Mouse (Mus musculus): ENCODE results near the gene Gm10318.

The Gm10318 gene

DNA sequence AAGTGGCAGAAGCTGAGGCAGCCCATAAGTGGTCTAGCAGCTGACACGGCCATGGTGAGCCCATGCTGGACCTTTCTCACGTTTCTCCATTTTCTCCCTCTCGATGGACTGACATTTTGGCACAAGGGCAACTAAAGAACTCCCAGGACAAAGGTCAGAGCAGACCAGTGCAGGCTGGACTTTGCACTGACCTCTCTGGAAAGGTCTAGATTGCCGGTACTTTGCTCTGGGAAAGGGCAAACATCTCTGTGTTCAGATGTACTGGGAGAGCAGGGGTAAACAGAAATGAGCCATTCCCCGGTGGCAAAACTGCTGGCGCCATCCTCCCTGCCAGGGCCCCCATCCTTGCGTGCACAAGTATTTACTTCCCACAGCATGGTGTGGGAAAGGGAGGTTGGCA lies 47.5 kb downstream of the Gm10318 start:
- no peak for DNase-seq

- no peak for DNase-seq
Observed at GRCm38 (mm10) chr10:77900903-77901818, 48.5 kb downstream of the Gm10318 start.

DNA sequence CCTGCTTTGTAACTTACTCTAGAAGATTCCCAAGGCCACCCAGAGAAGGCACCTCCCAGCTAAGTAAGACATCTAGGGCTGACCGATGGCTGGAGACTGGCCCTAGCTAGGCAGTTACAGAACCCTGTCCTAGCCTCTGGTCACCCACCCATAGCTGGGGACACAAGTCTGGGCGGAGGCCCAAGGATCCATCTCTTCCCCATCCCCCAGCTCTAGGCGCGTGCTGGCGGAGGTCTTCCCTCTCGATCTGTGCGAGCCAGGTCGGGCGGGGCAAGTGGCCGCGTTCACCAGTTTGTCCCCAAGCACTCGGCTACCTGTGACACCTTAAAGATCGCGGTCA lies 49.2 kb downstream of the Gm10318 start:
- DNase-seq = no peak

- DNase-seq = peak; percentile 68 to 75
Observed at GRCm38 (mm10) chr10:77902211-77902893, 49.7 kb downstream of the Gm10318 start, which contains the start of gene Lrrc3. TSS of gene Lrrc3 (minus strand) at chr10:77902536.

DNA sequence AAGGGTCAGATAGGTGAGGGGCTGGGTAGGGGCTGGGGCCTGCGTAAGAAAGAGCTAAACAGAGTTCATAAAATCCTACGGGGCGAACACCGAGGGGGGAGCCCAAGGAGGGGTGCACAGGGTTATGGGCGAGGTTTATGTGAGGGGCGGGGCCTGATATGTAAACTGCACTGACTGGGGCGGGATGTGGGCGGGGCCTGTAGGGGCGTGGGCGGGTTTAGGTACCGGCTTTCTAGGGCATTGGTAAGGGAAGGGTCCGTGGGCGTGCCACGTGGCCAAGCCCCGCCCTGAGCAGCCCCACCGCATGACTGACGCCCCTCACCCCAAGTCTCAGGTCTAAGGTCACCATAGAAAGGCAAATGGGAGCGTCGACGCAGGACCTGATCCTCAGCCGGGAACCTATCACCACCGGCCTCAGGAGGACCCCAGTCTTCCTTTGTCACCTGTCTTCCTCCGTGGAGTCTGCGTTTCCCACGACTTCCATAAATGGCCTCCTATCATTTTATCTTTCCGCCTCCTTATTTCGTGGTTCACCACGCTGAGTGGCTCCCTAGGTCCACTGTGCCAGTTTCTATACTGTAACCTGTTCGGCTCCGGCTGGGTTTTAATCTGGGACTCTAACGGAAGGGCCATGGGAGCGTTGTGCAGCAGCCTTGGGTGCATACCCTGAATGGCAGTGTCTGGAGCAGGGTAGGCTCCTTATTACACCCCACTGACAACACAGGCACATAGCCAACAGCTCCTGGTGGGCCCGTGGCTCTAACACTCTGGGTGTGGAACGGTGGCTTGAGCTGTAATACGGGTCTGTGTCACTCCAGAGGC lies 50.4 kb downstream of the Gm10318 start:
- DNase-seq = peak; percentile 54 to 59

All from lung, postnatal 4 days (tissue).